Mouse (Mus musculus) neural tube, embryonic 12.5 days (tissue): ENCODE results near the gene Ndst4. TPM values are rescaled to one million over a fixed set of nuclear protein-coding genes. Genes with fewer than 3 reads are reported as not detected.

Experiments
- ATAC-seq: fragments of 200-750 bp; cut with Nextera tagmentation; 2 replicates; pipeline ENCODE4 v1.8.0; 2017; ENCODE audit warnings: low read depth, mild to moderate bottlenecking, moderate TSS enrichment, moderate library complexity; ENCODE audit not compliant: low FRiP score
- H3K27ac ChIP-seq: fragments of 300-500 bp; sonication (generic); 2 replicates; pipeline ENCODE4 v1.5.1; 2016
- H3K27me3 ChIP-seq: fragments of 300-500 bp; sonication (generic); replicated peaks from 2 replicates; pipeline ENCODE4 v1.6.1; 2016; ENCODE audit warnings: mild to moderate bottlenecking
- H3K36me3 ChIP-seq: fragments of 300-500 bp; sonication (generic); 2 replicates; pipeline ENCODE4 v1.6.1; 2016; ENCODE audit warnings: mild to moderate bottlenecking
- H3K4me1 ChIP-seq: fragments of 300-500 bp; sonication (generic); 2 replicates; pipeline ENCODE4 v1.6.1; 2016
- H3K4me2 ChIP-seq: fragments of 300-500 bp; sonication (generic); replicated peaks from 2 replicates; pipeline ENCODE4 v1.6.1; 2016; ENCODE audit warnings: mild to moderate bottlenecking
- H3K4me3 ChIP-seq: fragments of 300-500 bp; sonication (generic); 2 replicates; pipeline ENCODE4 v1.5.1; 2016
- H3K9ac ChIP-seq: fragments of 300-500 bp; sonication (generic); 2 replicates; pipeline ENCODE4 v1.6.1; 2016; ENCODE audit warnings: mild to moderate bottlenecking
- H3K9me3 ChIP-seq: fragments of 300-500 bp; sonication (generic); 2 replicates; pipeline ENCODE4 v1.6.1; 2016; ENCODE audit warnings: mild to moderate bottlenecking
- WGBS: fragments of 180-500 bp; shearing (Covaris S2); methylation state at CpG from one replicate; pipeline ENCODE4 v1.1.7; 2016; 5-methylcytosine and 5-hydroxymethylcytosine counted together
- polyA plus RNA-seq: library from polyadenylated mRNA; unstranded; fragments of >200 nt; fragmentation: Nextera tagmentation; extraction: Ambion mirVana; gene quantifications from 2 replicates; pipeline ENCODE4 v1.2.1, GENCODE M21; 2016

The Ndst4 gene
- polyA plus RNA-seq, 1 experiment from 2014 or later: 2.7 TPM

DNA sequence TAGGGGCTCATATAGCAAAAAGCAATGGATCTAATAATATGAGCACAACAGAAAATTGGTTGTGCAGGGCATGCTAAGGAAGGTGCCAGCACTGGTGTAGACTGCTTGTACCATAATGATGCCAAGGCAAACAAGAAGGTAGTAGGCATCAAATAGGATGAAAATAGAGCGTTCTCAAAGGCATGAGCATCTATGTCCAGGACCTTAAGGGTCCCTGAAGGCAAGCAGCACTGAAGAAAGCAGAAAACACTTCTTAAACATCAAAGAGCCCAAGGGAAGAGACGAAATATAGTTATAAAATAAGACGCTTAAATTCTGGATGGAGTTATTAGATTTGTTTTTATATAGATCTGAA lies 341.2 kb downstream of the Ndst4 start:
- H3K4me2 ChIP-seq: no peak overlapping the region
- H3K27me3 ChIP-seq: no peaks in the 10 kb centered on the region
- no peak overlapping the region for H3K4me3 ChIP-seq
- H3K9me3 ChIP-seq: no peaks in the 10 kb centered on the region
- WGBS: 55% methylated on average over 3 of the region's 3 CpGs
- no peaks in the 10 kb centered on the region for H3K36me3 ChIP-seq
- H3K4me1 ChIP-seq: no peaks in the 10 kb centered on the region
- no peak for ATAC-seq
- no peak overlapping the region for H3K27ac ChIP-seq
- H3K9ac ChIP-seq: no peak overlapping the region

- H3K4me3 ChIP-seq: no peak overlapping the region
- WGBS: 23% methylated on average over 3 of the region's 3 CpGs
- H3K9me3 ChIP-seq: no peaks in the 10 kb centered on the region
- no peak overlapping the region for H3K4me2 ChIP-seq
- no peaks in the 10 kb centered on the region for H3K4me1 ChIP-seq
- no peaks in the 10 kb centered on the region for H3K27me3 ChIP-seq
- no peaks in the 10 kb centered on the region for H3K36me3 ChIP-seq
- ATAC-seq: no peak
- no peak overlapping the region for H3K9ac ChIP-seq
- no peak overlapping the region for H3K27ac ChIP-seq
These were observed 342.5 kb downstream of the Ndst4 start for GRCm38 (mm10) chr3:125746367-125746766.

GRCm38 (mm10) chr3:125756911-125757310 lies 353.0 kb downstream of the Ndst4 start:
- ATAC-seq: no peak
- 90% methylated on average over 1 of the region's 1 CpGs for WGBS

GRCm38 (mm10) chr3:125760711-125761110 lies 356.8 kb downstream of the Ndst4 start:
- Histone ChIP-seq H3K9me3 (no peaks in the 10 kb centered on the region), H3K27ac (no peak overlapping the region), H3K36me3 (no peaks in the 10 kb centered on the region), H3K4me3 (no peak overlapping the region), H3K4me1 (no peaks in the 10 kb centered on the region), H3K9ac (no peak overlapping the region), H3K27me3 (no peaks in the 10 kb centered on the region), H3K4me2 (no peak overlapping the region)
- no peak for ATAC-seq

More at GRCm38 (mm10) chr3:125756911-125757310, 353.0 kb downstream of the Ndst4 start:
- Histone ChIP-seq H3K4me1 (no peaks in the 10 kb centered on the region), H3K4me3 (no peak overlapping the region), H3K27ac (no peak overlapping the region), H3K27me3 (no peaks in the 10 kb centered on the region), H3K36me3 (no peaks in the 10 kb centered on the region), H3K9ac (no peak overlapping the region), H3K9me3 (no peaks in the 10 kb centered on the region), H3K4me2 (no peak overlapping the region)
